Mouse (Mus musculus) heart, adult 2 months (tissue): ENCODE data around the gene Meig1.

Source experiments
- CTCF ChIP-seq: fragments of 200-600 bp; IDR thresholded peaks from 2 replicates; pipeline ENCODE4 v1.8.1; 2022; ENCODE audit warnings: antibody characterized with exemption, mild to moderate bottlenecking, moderate library complexity
- EP300 ChIP-seq: fragments of 200-500 bp; IDR thresholded peaks from 2 replicates; pipeline ENCODE4 v1.6.1; 2011; ENCODE audit warnings: low read depth, low read length, control low read depth; ENCODE audit not compliant: insufficient read depth
- POLR2A ChIP-seq: fragments of 200-500 bp; IDR thresholded peaks from 2 replicates; pipeline ENCODE4 v1.6.1; 2011; ENCODE audit warnings: mild to moderate bottlenecking, low read depth, low read length, control low read depth; ENCODE audit not compliant: insufficient read depth

DNA sequence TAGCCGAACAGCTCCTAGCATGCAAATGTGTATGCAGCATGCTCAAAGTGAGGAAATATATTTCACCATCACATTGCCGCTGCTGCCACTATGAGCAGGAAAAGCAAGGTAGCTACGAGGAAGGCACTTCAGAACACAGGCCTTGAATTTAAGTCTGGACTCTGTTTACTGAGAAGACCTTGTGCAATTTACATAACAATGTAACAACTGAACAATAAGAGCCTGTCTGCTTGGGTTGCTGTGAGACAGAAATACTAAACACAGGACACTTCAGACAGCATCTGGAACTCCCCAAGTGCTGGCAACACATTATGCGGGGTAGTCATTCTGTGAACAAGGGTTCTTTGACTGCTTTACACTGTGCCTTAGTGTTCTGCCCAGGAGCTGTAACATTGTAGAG is 2.3 kb downstream of the Meig1 start:
- no peak for TF ChIP-seq CTCF
- TF ChIP-seq POLR2A, result no peak
- no peak for TF ChIP-seq EP300
